Mouse (Mus musculus) embryo, embryonic 9.5 days (tissue): ENCODE results near the gene St3gal6.

Experiments
- DNase-seq: peaks from one replicate; pipeline ENCODE4 v3.0.0-alpha.2; 2017; ENCODE audit errors: extremely low spot score

Gene St3gal6

GRCm38 (mm10) chr16:58523972-58524850 is at the start of gene St3gal6:
TSS of gene St3gal6 (minus strand) at chr16:58524243.
- no peak for DNase-seq

GRCm38 (mm10) chr16:58570694-58571264 is 46.7 kb upstream of the St3gal6 start:
- DNase-seq: no peak

- DNase-seq: no peak
Measured at GRCm38 (mm10) chr16:58561196-58561595, 37.2 kb upstream of the St3gal6 start.

GRCm38 (mm10) chr16:58556067-58556830 is 32.2 kb upstream of the St3gal6 start:
- no peak for DNase-seq

GRCm38 (mm10) chr16:58554673-58555072 is 30.6 kb upstream of the St3gal6 start:
- no peak for DNase-seq

GRCm38 (mm10) chr16:58548042-58548441 is 24.0 kb upstream of the St3gal6 start:
- DNase-seq: no peak

- DNase-seq: no peak
Measured at GRCm38 (mm10) chr16:58546128-58546527, 22.1 kb upstream of the St3gal6 start.

GRCm38 (mm10) chr16:58539490-58539889 is 15.4 kb upstream of the St3gal6 start:
- DNase-seq: no peak

- no peak for DNase-seq
Measured at GRCm38 (mm10) chr16:58539011-58539410, 15.0 kb upstream of the St3gal6 start.

GRCm38 (mm10) chr16:58536076-58536475 is 12.0 kb upstream of the St3gal6 start:
- no peak for DNase-seq

GRCm38 (mm10) chr16:58535236-58535635 is 11.2 kb upstream of the St3gal6 start:
- no peak for DNase-seq

GRCm38 (mm10) chr16:58534245-58535142 is 10.5 kb upstream of the St3gal6 start:
- DNase-seq: no peak

GRCm38 (mm10) chr16:58533742-58534141 is 9.7 kb upstream of the St3gal6 start:
- no peak for DNase-seq

GRCm38 (mm10) chr16:58533254-58533653 is 9.2 kb upstream of the St3gal6 start:
- no peak for DNase-seq

GRCm38 (mm10) chr16:58532511-58532910 is 8.5 kb upstream of the St3gal6 start:
- DNase-seq: no peak

GRCm38 (mm10) chr16:58527817-58528216 is 3.8 kb upstream of the St3gal6 start:
- DNase-seq: no peak

- no peak for DNase-seq
Measured at GRCm38 (mm10) chr16:58526729-58527128, 2.7 kb upstream of the St3gal6 start.

- no peak for DNase-seq
Measured at GRCm38 (mm10) chr16:58525832-58526231, 1.8 kb upstream of the St3gal6 start.

- DNase-seq: peak; percentile 81
Measured at GRCm38 (mm10) chr16:58523044-58523859, 791 bp downstream of the St3gal6 start.

- no peak for DNase-seq
Measured at GRCm38 (mm10) chr16:58522677-58523043, 1.4 kb downstream of the St3gal6 start.

GRCm38 (mm10) chr16:58521900-58522299 is 2.1 kb downstream of the St3gal6 start:
- DNase-seq: no peak
